8 mouse cellular contexts compared by ENCODE assay signal in genomic region chrX:106187737-106188136, GRCm38 (mm10). TPM values are rescaled to one million over a fixed set of nuclear protein-coding genes. Genes with fewer than 3 reads are reported as not detected.
DNase-seq lines count a peak whose midpoint lies in the region; ATAC-seq and TF ChIP-seq lines count a peak whose summit lies in the region.

No protein-coding gene starts in this region.

- H3K4me2 ChIP-seq in lung, embryonic 16.5 days (ENCODE audit: low read depth, low read length), result peak overlapping the region; percentile 74

- peaks cover 21% of the 10 kb centered on the region for H3K4me1 ChIP-seq in G1E (ENCODE audit: insufficient read depth, low read depth, low read length)
- peaks cover 16% of the 10 kb centered on the region for H3K4me1 ChIP-seq in lung, embryonic 16.5 days (replicated peaks; ENCODE audit: control insufficient read depth, insufficient read depth, low read length)

- H3K27ac ChIP-seq in lung, embryonic 16.5 days (ENCODE audit: low read length), result peak overlapping the region; percentile 75

- H3K4me3 ChIP-seq in G1E (ENCODE audit: low read depth, low read length), result peak overlapping the region; percentile 74
- peak overlapping the region; percentile 56 for H3K4me3 ChIP-seq in lung, embryonic 16.5 days (ENCODE audit: low read length)

- peaks cover 3% of the 10 kb centered on the region; the same call in 1 of the 2 replicates for H3K27me3 ChIP-seq in G1E (ENCODE audit: insufficient read depth, low read length)
- H3K27me3 ChIP-seq in lung, embryonic 16.5 days (ENCODE audit: control insufficient read depth, insufficient read depth, low read depth, low read length), result no peaks in the 10 kb centered on the region

- peak overlapping the region; percentile 72 for H3K9ac ChIP-seq in lung, embryonic 16.5 days (ENCODE audit: low read length)

- peaks cover 36% of the 10 kb centered on the region for H3K36me3 ChIP-seq in G1E (replicated peaks)
- H3K36me3 ChIP-seq in lung, embryonic 16.5 days (ENCODE audit: control insufficient read depth, insufficient read depth, low read length), result no peaks in the 10 kb centered on the region

- no peak for ATAC-seq in G1E (ENCODE audit: extremely low read depth, insufficient number of reproducible peaks, low FRiP score, poor library complexity, severe bottlenecking)
- ATAC-seq in lung, embryonic 16.5 days (ENCODE audit: low read depth), result no peak
- no peak for ATAC-seq in erythroid progenitor cell, adult 5-6 weeks (replicated peaks; ENCODE audit: low FRiP score, poor library complexity, severe bottlenecking)

- WGBS in lung, embryonic 16.5 days, result 15% methylated on average over 12 of the region's 12 CpGs

- peaks cover 6% of the 10 kb centered on the region for H3K9me3 ChIP-seq in G1E (replicated peaks)
- H3K9me3 ChIP-seq in lung, embryonic 16.5 days (ENCODE audit: control insufficient read depth, low read length), result no peaks in the 10 kb centered on the region

- DNase-seq in A20 (ENCODE audit: low read depth, low spot score) (peak; percentile 23), G1E (ENCODE audit: low spot score) (no peak)
- peak; percentile 53 for DNase-seq in cerebellum, adult 9-11 months
- DNase-seq in gastrocnemius, postnatal 25 days, result peak; percentile 32
- DNase-seq in kidney, adult 9 months, result peak; percentile 69
- DNase-seq in skeletal muscle tissue, adult 2 months (ENCODE audit: low read depth, low spot score), result peak; percentile 54

- no peak for TF ChIP-seq CTCF in G1E (IDR thresholded peaks at IDR 0.05; ENCODE audit: low read depth, low read length)

RNA-seq across cellular contexts. Expression of gene Pgk1, which starts 0.8 kb away (rescaled TPM):
- total RNA-seq in G1E (2014; fragmentation: Nextera tagmentation), result 667 and 759 TPM in 2 replicates
- total RNA-seq in G1E (2017), result 1,594 and 1,756 TPM in 2 replicates
- polyA plus RNA-seq in G1E (2012), result 110 and 118 TPM in 2 replicates
- 1,000 to 10,000 TPM; 1,203 to 1,320 TPM for total RNA-seq in gastrocnemius, postnatal 25 days (2021)
- polyA plus RNA-seq in lung, embryonic 16.5 days (2015; fragmentation: Nextera tagmentation; extraction: Ambion mirVana), result 257 and 269 TPM in 2 replicates
- 54.1 and 54.5 TPM in 2 replicates for total RNA-seq in erythroid progenitor cell, adult 5-6 weeks (2015; ENCODE audit: low replicate concordance)
- 28.2 and 28.8 TPM in 2 replicates for total RNA-seq in erythroid progenitor cell, adult 5-6 weeks (2017; ENCODE audit: low replicate concordance)

RNA-seq across cellular contexts. Expression of gene Taf9b, which starts 33.2 kb away (rescaled TPM):
- total RNA-seq in G1E (2014; fragmentation: Nextera tagmentation) (26.9 and 33.1 TPM in 2 replicates), G1E (2017) (13.9 and 17.7 TPM in 2 replicates)
- polyA plus RNA-seq in G1E (2012), result 0.36 and 0.43 TPM in 2 replicates
- 1 to 10 TPM; 4.4 to 5.4 TPM for total RNA-seq in gastrocnemius, postnatal 25 days (2021)
- polyA plus RNA-seq in lung, embryonic 16.5 days (2015; fragmentation: Nextera tagmentation; extraction: Ambion mirVana), result 13.3 and 14.7 TPM in 2 replicates
- total RNA-seq in erythroid progenitor cell, adult 5-6 weeks (2015; ENCODE audit: low replicate concordance), result 1.3 and 8.3 TPM in 2 replicates
- 1.8 and 6.3 TPM in 2 replicates for total RNA-seq in erythroid progenitor cell, adult 5-6 weeks (2017; ENCODE audit: low replicate concordance)

RNA-seq across cellular contexts. Expression of gene Tlr13, which starts 44.7 kb away (rescaled TPM):
- total RNA-seq in G1E (2014; fragmentation: Nextera tagmentation) (not detected in 2 replicates), G1E (2017) (0.06 and 0.11 TPM in 2 replicates)
- not detected in 2 replicates for polyA plus RNA-seq in G1E (2012)
- under 1 TPM; 0.21 to 0.31 TPM for total RNA-seq in gastrocnemius, postnatal 25 days (2021)
- 1.2 and 1.4 TPM in 2 replicates for polyA plus RNA-seq in lung, embryonic 16.5 days (2015; fragmentation: Nextera tagmentation; extraction: Ambion mirVana)
- total RNA-seq in erythroid progenitor cell, adult 5-6 weeks (2015; ENCODE audit: low replicate concordance), result 1.3 and 11.5 TPM in 2 replicates
- total RNA-seq in erythroid progenitor cell, adult 5-6 weeks (2017; ENCODE audit: low replicate concordance), result 3.0 and 4.0 TPM in 2 replicates

Comparison
In these comparisons a context has a peak if more than half of its experiments do, and no peak if none do; other contexts are left out.
1. RNA of gene Pgk1, which starts 0.8 kb away (total RNA-seq): 667 to 1,756 TPM in G1E and 1,203 to 1,320 TPM in gastrocnemius, postnatal 25 days; 28.2 to 54.5 TPM in erythroid progenitor cell, adult 5-6 weeks; every median in the first group is over 10 times any median in the second.